Mouse (Mus musculus): ENCODE measurements at regions not wholly inside any gene's neighbourhood (a gene's known extent, or its start where the extent isn't known, plus 50 kb on each side); places are given as distances from the start of the nearest gene placed in this dataset.

DNA sequence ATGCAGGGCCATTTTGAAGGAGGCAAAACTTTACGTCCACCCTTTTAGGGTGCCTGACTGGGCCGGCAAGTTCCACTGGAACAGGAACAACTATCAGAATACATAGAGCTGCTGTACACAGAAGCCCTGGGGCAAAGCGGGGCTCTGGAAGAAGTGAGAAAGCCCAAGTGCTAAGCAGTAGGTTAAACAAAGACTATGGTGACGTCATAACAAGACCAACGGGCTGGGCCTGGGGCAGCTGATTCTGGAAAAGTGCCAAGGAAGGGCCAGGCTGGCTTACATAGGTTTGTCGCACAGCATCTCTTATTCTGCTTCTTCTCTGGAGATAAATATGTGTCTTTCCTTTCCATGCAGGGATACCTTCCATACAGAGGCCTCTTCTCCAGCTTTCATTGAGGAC is 631.6 kb upstream of the Gm10131 start:
- TF ChIP-seq CTCF (IDR thresholded peaks at IDR 0.05; ENCODE audit: control insufficient read depth, insufficient read depth, insufficient replicate concordance, low read depth, low read length) (no peak), POLR2A (IDR thresholded peaks at IDR 0.05; ENCODE audit: control insufficient read depth, low read depth, low read length) (no peak)

DNA sequence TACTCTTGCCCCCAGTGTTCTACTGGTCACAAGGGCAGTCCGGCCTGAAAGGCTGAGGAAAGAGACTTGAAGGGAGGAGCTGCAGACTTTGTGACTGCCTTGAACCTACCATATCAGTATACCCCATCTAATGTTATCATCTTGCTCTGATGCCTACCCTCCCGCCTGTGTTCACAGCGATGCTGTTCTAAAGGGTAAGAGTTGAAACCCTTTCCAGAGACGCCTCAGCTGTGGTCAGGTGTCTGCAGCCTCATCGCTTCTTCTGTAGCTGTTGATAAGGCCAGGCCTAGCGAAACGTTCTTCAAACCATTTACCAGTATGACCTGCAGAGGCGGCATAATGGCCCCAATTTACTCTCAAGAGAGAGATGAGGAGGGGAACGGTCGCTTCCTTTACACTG is 629.3 kb upstream of the Gm10131 start:
- Histone ChIP-seq H3K27me3 (ENCODE audit: control insufficient read depth, insufficient read depth, low read length) (no peaks in the 10 kb centered on the region), H3K4me3 (ENCODE audit: control insufficient read depth, low read depth, low read length) (no peak overlapping the region), H3K27ac (ENCODE audit: control insufficient read depth, insufficient read depth, low read depth, low read length) (no peak overlapping the region), H3K4me1 (ENCODE audit: control insufficient read depth, insufficient read depth, low read length) (no peaks in the 10 kb centered on the region), H3K36me3 (ENCODE audit: control insufficient read depth, insufficient read depth, low read length) (no peaks in the 10 kb centered on the region)
- TF ChIP-seq CTCF (IDR thresholded peaks at IDR 0.05; ENCODE audit: control insufficient read depth, insufficient read depth, insufficient replicate concordance, low read depth, low read length) = no peak
- TF ChIP-seq POLR2A (IDR thresholded peaks at IDR 0.05; ENCODE audit: control insufficient read depth, low read depth, low read length) = no peak

More for the DNA sequence above, 631.6 kb upstream of the Gm10131 start:
- Histone ChIP-seq H3K27ac (ENCODE audit: control insufficient read depth, insufficient read depth, low read depth, low read length) (no peak overlapping the region), H3K4me1 (ENCODE audit: control insufficient read depth, insufficient read depth, low read length) (no peaks in the 10 kb centered on the region), H3K4me3 (ENCODE audit: control insufficient read depth, low read depth, low read length) (no peak overlapping the region), H3K27me3 (ENCODE audit: control insufficient read depth, insufficient read depth, low read length) (no peaks in the 10 kb centered on the region), H3K36me3 (ENCODE audit: control insufficient read depth, insufficient read depth, low read length) (no peaks in the 10 kb centered on the region)

DNA sequence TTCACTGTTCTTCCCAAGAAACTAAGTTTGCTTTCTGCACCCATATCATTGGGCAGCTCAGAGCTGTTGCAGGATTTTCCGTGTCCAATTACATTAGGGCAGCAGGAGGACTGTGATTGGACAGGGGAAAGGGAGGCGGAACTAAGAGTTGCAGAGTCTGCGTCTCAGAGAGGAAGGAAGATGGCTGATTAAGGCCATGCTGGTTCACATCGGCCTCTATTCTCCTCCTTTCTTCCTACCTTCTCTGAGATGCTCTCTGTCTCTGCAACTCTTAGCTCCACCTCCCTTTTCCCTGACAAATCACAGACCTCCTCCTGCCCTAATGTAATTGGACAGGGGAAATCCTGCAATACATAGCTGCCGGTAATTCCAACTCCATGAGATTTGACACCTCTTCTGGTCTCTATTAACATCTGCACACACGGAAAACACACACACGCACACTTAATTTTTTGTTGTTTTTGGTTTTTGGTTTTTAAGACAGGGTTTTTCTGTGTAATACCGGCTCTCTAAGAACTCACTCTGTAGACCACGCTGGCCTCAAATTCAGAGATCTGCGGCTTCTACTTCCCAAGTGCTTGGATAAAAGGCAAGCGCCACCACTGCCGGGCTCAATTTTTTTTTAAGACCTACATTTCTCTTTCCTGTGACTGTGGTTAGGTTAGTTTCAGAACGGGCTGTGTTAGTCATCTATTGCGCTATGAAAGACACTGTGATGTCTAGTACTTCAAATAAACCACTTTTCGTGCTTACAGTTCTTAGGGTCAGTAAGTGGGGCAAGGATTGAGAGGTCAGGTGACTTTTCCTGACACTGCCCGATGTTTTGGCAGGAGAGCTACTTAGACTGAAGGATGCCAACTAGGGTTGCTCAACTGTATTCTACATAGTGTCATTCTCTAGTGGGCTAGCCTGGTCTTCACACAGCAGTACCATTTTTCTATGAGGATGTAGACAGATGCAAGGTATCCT is 628.6 kb upstream of the Gm10131 start:
- no peak for TF ChIP-seq POLR2A (IDR thresholded peaks at IDR 0.05; ENCODE audit: control insufficient read depth, low read depth, low read length)
- no peak for TF ChIP-seq CTCF (IDR thresholded peaks at IDR 0.05; ENCODE audit: control insufficient read depth, insufficient read depth, insufficient replicate concordance, low read depth, low read length)
- H3K36me3 ChIP-seq (ENCODE audit: control insufficient read depth, insufficient read depth, low read length) = no peaks in the 10 kb centered on the region
- H3K4me3 ChIP-seq (ENCODE audit: control insufficient read depth, low read depth, low read length) = no peak overlapping the region
- H3K27me3 ChIP-seq (ENCODE audit: control insufficient read depth, insufficient read depth, low read length) = no peaks in the 10 kb centered on the region
- no peak overlapping the region for H3K27ac ChIP-seq (ENCODE audit: control insufficient read depth, insufficient read depth, low read depth, low read length)
- H3K4me1 ChIP-seq (ENCODE audit: control insufficient read depth, insufficient read depth, low read length) = no peaks in the 10 kb centered on the region

DNA sequence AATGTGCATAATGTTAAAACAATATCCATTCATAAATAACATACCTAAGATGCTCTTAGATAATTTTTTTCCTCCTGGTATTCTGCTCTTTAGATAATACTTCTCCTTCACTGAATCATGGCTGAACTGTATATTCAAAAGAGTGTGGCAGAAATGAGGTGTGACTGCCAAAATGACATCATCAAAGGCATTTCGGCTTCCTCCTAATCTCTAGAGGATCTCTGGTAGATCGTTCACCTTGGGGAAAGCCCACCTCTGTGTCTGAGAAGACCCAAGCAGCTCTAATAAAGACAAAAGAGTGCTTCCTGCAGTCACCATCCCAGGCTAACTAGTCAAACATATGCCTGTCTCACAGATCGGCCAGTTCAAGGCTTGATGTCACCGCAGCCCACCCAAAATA is 624.7 kb upstream of the Gm10131 start:
- no peak overlapping the region for H3K4me3 ChIP-seq (ENCODE audit: control insufficient read depth, low read depth, low read length)
- no peak for TF ChIP-seq CTCF (IDR thresholded peaks at IDR 0.05; ENCODE audit: control insufficient read depth, insufficient read depth, insufficient replicate concordance, low read depth, low read length)
- TF ChIP-seq POLR2A (IDR thresholded peaks at IDR 0.05; ENCODE audit: control insufficient read depth, low read depth, low read length) = no peak
- no peak overlapping the region for H3K27ac ChIP-seq (ENCODE audit: control insufficient read depth, insufficient read depth, low read depth, low read length)
- H3K27me3 ChIP-seq (ENCODE audit: control insufficient read depth, insufficient read depth, low read length) = no peaks in the 10 kb centered on the region
- H3K36me3 ChIP-seq (ENCODE audit: control insufficient read depth, insufficient read depth, low read length) = no peaks in the 10 kb centered on the region
- no peaks in the 10 kb centered on the region; the same call in 1 of the 2 replicates for H3K4me1 ChIP-seq (ENCODE audit: control insufficient read depth, insufficient read depth, low read length)

DNA sequence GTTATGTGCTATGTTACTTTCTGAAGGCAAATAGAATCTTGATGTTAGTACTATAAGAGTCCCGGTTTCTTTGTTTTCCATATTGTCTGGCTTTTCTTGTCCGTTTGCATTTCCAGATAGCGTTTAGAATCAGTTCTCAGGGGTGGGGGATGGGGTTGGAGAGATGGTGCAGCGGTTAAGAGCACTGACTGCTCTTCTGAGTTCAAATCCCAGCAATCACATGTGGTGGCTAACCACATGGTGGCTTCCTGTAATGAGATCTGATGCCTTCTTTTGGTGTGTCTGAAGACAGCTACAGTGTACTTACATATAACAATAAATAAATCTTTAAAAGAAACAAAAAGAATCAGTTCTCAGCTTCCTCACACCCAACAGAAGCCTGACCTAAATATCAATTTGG is 623.5 kb upstream of the Gm10131 start:
- H3K27me3 ChIP-seq (ENCODE audit: control insufficient read depth, insufficient read depth, low read length) = no peaks in the 10 kb centered on the region
- no peak overlapping the region for H3K4me3 ChIP-seq (ENCODE audit: control insufficient read depth, low read depth, low read length)
- no peaks in the 10 kb centered on the region; the same call in 1 of the 2 replicates for H3K4me1 ChIP-seq (ENCODE audit: control insufficient read depth, insufficient read depth, low read length)
- H3K27ac ChIP-seq (ENCODE audit: control insufficient read depth, insufficient read depth, low read depth, low read length) = no peak overlapping the region
- TF ChIP-seq CTCF (IDR thresholded peaks at IDR 0.05; ENCODE audit: control insufficient read depth, insufficient read depth, insufficient replicate concordance, low read depth, low read length) = no peak
- no peak for TF ChIP-seq POLR2A (IDR thresholded peaks at IDR 0.05; ENCODE audit: control insufficient read depth, low read depth, low read length)
- H3K36me3 ChIP-seq (ENCODE audit: control insufficient read depth, insufficient read depth, low read length) = no peaks in the 10 kb centered on the region

DNA sequence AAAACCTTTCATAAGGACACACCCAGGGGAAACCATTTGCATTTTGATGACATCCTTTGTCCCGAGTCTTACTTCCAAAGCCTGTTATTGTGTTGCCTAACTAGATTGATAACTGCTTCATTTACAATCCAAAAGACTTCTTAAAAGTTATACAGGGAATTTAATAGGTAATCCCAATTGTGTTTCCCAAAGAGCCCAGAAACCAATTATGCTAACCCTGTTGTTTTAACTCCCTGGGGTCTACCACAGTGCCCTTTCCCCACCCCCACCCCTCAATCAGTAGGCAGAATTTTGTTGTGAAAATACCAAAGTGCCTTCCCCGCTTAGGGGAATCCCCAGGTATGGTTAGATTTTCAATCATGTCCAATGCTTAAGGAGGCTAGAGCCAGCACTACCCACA is 621.3 kb upstream of the Gm10131 start:
- Histone ChIP-seq H3K4me1 (ENCODE audit: control insufficient read depth, insufficient read depth, low read length) (no peaks in the 10 kb centered on the region; the same call in 1 of the 2 replicates), H3K27ac (ENCODE audit: control insufficient read depth, insufficient read depth, low read depth, low read length) (no peak overlapping the region), H3K36me3 (ENCODE audit: control insufficient read depth, insufficient read depth, low read length) (no peaks in the 10 kb centered on the region), H3K4me3 (ENCODE audit: control insufficient read depth, low read depth, low read length) (no peak overlapping the region), H3K27me3 (ENCODE audit: control insufficient read depth, insufficient read depth, low read length) (no peaks in the 10 kb centered on the region)
- TF ChIP-seq CTCF (IDR thresholded peaks at IDR 0.05; ENCODE audit: control insufficient read depth, insufficient read depth, insufficient replicate concordance, low read depth, low read length) = no peak
- no peak for TF ChIP-seq POLR2A (IDR thresholded peaks at IDR 0.05; ENCODE audit: control insufficient read depth, low read depth, low read length)

DNA sequence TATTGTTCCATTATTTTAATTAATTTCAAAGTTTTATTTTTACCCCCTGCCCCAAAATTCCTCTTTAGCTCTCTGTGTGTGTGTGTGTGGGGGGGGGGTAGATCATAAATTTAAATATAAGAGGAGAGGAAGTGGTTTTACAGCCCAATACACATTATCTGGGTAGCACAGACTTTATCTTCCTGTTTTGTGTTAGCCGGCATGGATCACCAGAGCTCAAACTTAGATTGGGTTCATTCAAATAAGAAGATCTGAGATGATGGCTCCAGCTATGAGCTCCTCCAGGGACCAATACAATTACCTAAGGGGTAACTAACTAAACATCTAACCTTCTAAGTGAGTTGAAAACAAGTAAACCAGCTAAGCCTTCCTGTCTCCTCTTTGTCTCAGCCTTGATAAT is 620.8 kb upstream of the Gm10131 start:
- Histone ChIP-seq H3K4me3 (ENCODE audit: control insufficient read depth, low read depth, low read length) (no peak overlapping the region), H3K27me3 (ENCODE audit: control insufficient read depth, insufficient read depth, low read length) (no peaks in the 10 kb centered on the region), H3K36me3 (ENCODE audit: control insufficient read depth, insufficient read depth, low read length) (no peaks in the 10 kb centered on the region), H3K27ac (ENCODE audit: control insufficient read depth, insufficient read depth, low read depth, low read length) (no peak overlapping the region), H3K4me1 (ENCODE audit: control insufficient read depth, insufficient read depth, low read length) (no peaks in the 10 kb centered on the region; the same call in 1 of the 2 replicates)
- TF ChIP-seq CTCF (IDR thresholded peaks at IDR 0.05; ENCODE audit: control insufficient read depth, insufficient read depth, insufficient replicate concordance, low read depth, low read length) (no peak), POLR2A (IDR thresholded peaks at IDR 0.05; ENCODE audit: control insufficient read depth, low read depth, low read length) (no peak)

All from testis, adult 2 months (tissue).